Mouse (Mus musculus): ENCODE data around the gene Rnf38.

Rnf38 gene

GRCm38 (mm10) chr4:44119410-44120201 is 114.0 kb downstream of the Rnf38 start:
- DNase-seq (ENCODE audit: low spot score in 2 of 2), result peak in 1 of 2 experiments; percentile 48

- DNase-seq (ENCODE audit: low spot score in 2 of 2), result no peak
Observed at GRCm38 (mm10) chr4:44115046-44115445, 118.5 kb downstream of the Rnf38 start.

- peak; percentile 47 to 50 for DNase-seq (ENCODE audit: low spot score in 2 of 2)
Observed at GRCm38 (mm10) chr4:44113393-44114138, 120.0 kb downstream of the Rnf38 start.

- no peak for DNase-seq (ENCODE audit: low spot score in 2 of 2)
Observed at GRCm38 (mm10) chr4:44112741-44113140, 120.8 kb downstream of the Rnf38 start.

GRCm38 (mm10) chr4:44110771-44111170 is 122.8 kb downstream of the Rnf38 start:
- no peak for DNase-seq (ENCODE audit: low spot score in 2 of 2)

GRCm38 (mm10) chr4:44108297-44108696 is 125.3 kb downstream of the Rnf38 start:
- DNase-seq (ENCODE audit: low spot score in 2 of 2), result no peak

GRCm38 (mm10) chr4:44107339-44107738 is 126.2 kb downstream of the Rnf38 start:
- DNase-seq (ENCODE audit: low spot score in 2 of 2), result no peak

GRCm38 (mm10) chr4:44106297-44106821 is 127.2 kb downstream of the Rnf38 start:
- DNase-seq (ENCODE audit: low spot score in 2 of 2), result peak in 1 of 2 experiments; percentile 20

- no peak for DNase-seq (ENCODE audit: low spot score in 2 of 2)
Observed at GRCm38 (mm10) chr4:44104195-44104917, 129.2 kb downstream of the Rnf38 start.

- DNase-seq (ENCODE audit: low spot score in 2 of 2), result no peak
Observed at GRCm38 (mm10) chr4:44103620-44104019, 130.0 kb downstream of the Rnf38 start.

- no peak for DNase-seq (ENCODE audit: low spot score in 2 of 2)
Observed at GRCm38 (mm10) chr4:44097576-44098335, 135.8 kb downstream of the Rnf38 start.

GRCm38 (mm10) chr4:44094475-44094874 is 139.1 kb downstream of the Rnf38 start:
- no peak for DNase-seq (ENCODE audit: low spot score in 2 of 2)

- DNase-seq (ENCODE audit: low spot score in 2 of 2), result no peak
Observed at GRCm38 (mm10) chr4:44092359-44092758, 141.2 kb downstream of the Rnf38 start.

GRCm38 (mm10) chr4:44085566-44085965 is 148.0 kb downstream of the Rnf38 start:
- no peak for DNase-seq (ENCODE audit: low spot score in 2 of 2)

- no peak for DNase-seq (ENCODE audit: low spot score in 2 of 2)
Observed at GRCm38 (mm10) chr4:44084602-44085325, 148.8 kb downstream of the Rnf38 start.

GRCm38 (mm10) chr4:44083945-44084344 is 149.6 kb downstream of the Rnf38 start, which contains the start of gene Gne:
Gene Gne (minus strand): TSS chr4:44084177.
- no peak for DNase-seq (ENCODE audit: low spot score in 2 of 2)

- no peak for DNase-seq (ENCODE audit: low spot score in 2 of 2)
Observed at GRCm38 (mm10) chr4:44078358-44078933, 155.1 kb downstream of the Rnf38 start.

All from spleen, postnatal 36 days (tissue).